11 mouse cellular contexts compared by ENCODE assay signal in genomic region chr2:155436445-155436844, GRCm38 (mm10). TPM values are rescaled to one million over a fixed set of nuclear protein-coding genes. Genes with fewer than 3 reads are reported as not detected.
DNase-seq lines count a peak whose midpoint lies in the region; ATAC-seq and TF ChIP-seq lines count a peak whose summit lies in the region.
"Had no signal": no experiment of that assay in that cellular context is flagged by ENCODE, and none has a peak within 500 bp of the region (broad histone marks: within the 10 kb centered on the region; RNA-seq: fewer than 3 reads in every experiment).

No protein-coding gene starts in this region.

- no peak for ATAC-seq in forebrain, postnatal 0 days
- no peak for ATAC-seq in midbrain, embryonic 11.5 days (ENCODE audit: low FRiP score)
- no peak for ATAC-seq in forebrain, embryonic 12.5 days (ENCODE audit: low FRiP score)

- DNase-seq in forebrain, postnatal 0 days, result peak; percentile 4
- DNase-seq in forebrain, embryonic 10.5 days (ENCODE audit: extremely low spot score, low spot score), result no peak
- peak; percentile 78 for DNase-seq in midbrain, embryonic 11.5 days (ENCODE audit: low spot score, missing footprints)
- no peak for DNase-seq in midbrain, embryonic 10.5 days (ENCODE audit: low spot score)
- peak; percentile 17 for DNase-seq in embryo, embryonic 10.5 days (ENCODE audit: low spot score)
- peak; percentile 68 for DNase-seq in splenic B cell, adult 2 months (ENCODE audit: low read depth, low spot score)
- DNase-seq in left cerebral cortex, postnatal 36 days (ENCODE audit: low spot score in 2 of 2), result no peak
- DNase-seq: cerebellum, adult 9-11 months; liver, embryonic 13.5 days had no signal

- intact Hi-C loops in left cerebral cortex, postnatal 36 days (cut with DNase I), result no loop called here

- H3K4me3 ChIP-seq in forebrain, postnatal 0 days (ENCODE audit: low read depth, low read length), result no peak overlapping the region
- no peak overlapping the region for H3K4me3 ChIP-seq in forebrain, embryonic 10.5 days
- no peak overlapping the region for H3K4me3 ChIP-seq in midbrain, embryonic 11.5 days (ENCODE audit: low read depth, low read length)
- H3K4me3 ChIP-seq in midbrain, embryonic 10.5 days, result no peak overlapping the region
- no peak overlapping the region for H3K4me3 ChIP-seq in forebrain, embryonic 12.5 days (replicated peaks)
- H3K4me3 ChIP-seq: liver, embryonic 13.5 days; neural tube, embryonic 12.5 days had no signal

- no peak overlapping the region for H3K27ac ChIP-seq in forebrain, postnatal 0 days (ENCODE audit: low read depth, low read length)
- H3K27ac ChIP-seq in forebrain, embryonic 10.5 days, result no peak overlapping the region
- no peak overlapping the region for H3K27ac ChIP-seq in midbrain, embryonic 11.5 days (ENCODE audit: low read depth, low read length)
- no peak overlapping the region for H3K27ac ChIP-seq in midbrain, embryonic 10.5 days (replicated peaks)
- no peak overlapping the region for H3K27ac ChIP-seq in forebrain, embryonic 12.5 days
- H3K27ac ChIP-seq: liver, embryonic 13.5 days; neural tube, embryonic 12.5 days had no signal

- no peaks in the 10 kb centered on the region for H3K9me3 ChIP-seq in forebrain, postnatal 0 days (ENCODE audit: low read length)
- no peaks in the 10 kb centered on the region for H3K9me3 ChIP-seq in forebrain, embryonic 10.5 days
- no peaks in the 10 kb centered on the region for H3K9me3 ChIP-seq in midbrain, embryonic 11.5 days (ENCODE audit: control insufficient read depth, low read length)
- H3K9me3 ChIP-seq in midbrain, embryonic 10.5 days (replicated peaks), result no peaks in the 10 kb centered on the region
- no peaks in the 10 kb centered on the region for H3K9me3 ChIP-seq in forebrain, embryonic 12.5 days
- H3K9me3 ChIP-seq: liver, embryonic 13.5 days; neural tube, embryonic 12.5 days had no signal

- no peaks in the 10 kb centered on the region for H3K27me3 ChIP-seq in forebrain, postnatal 0 days (ENCODE audit: insufficient read depth, low read length)
- no peaks in the 10 kb centered on the region for H3K27me3 ChIP-seq in forebrain, embryonic 10.5 days (ENCODE audit: poor library complexity, severe bottlenecking)
- no peaks in the 10 kb centered on the region for H3K27me3 ChIP-seq in midbrain, embryonic 11.5 days (ENCODE audit: control insufficient read depth, insufficient read depth, low read length)
- no peaks in the 10 kb centered on the region for H3K27me3 ChIP-seq in midbrain, embryonic 10.5 days (ENCODE audit: low read depth, poor library complexity, severe bottlenecking)
- no peaks in the 10 kb centered on the region for H3K27me3 ChIP-seq in splenic B cell, adult 2 months (ENCODE audit: control insufficient read depth, insufficient read depth, low read length, poor library complexity, severe bottlenecking)
- H3K27me3 ChIP-seq in forebrain, embryonic 12.5 days, result no peaks in the 10 kb centered on the region
- H3K27me3 ChIP-seq: liver, embryonic 13.5 days; neural tube, embryonic 12.5 days had no signal

- no peak overlapping the region for H3K4me2 ChIP-seq in forebrain, postnatal 0 days (ENCODE audit: low read depth)
- H3K4me2 ChIP-seq in midbrain, embryonic 11.5 days, result no peak overlapping the region
- H3K4me2 ChIP-seq in forebrain, embryonic 12.5 days, result no peak overlapping the region
- H3K4me2 ChIP-seq: liver, embryonic 13.5 days; neural tube, embryonic 12.5 days had no signal

- TF ChIP-seq CTCF in forebrain, postnatal 0 days (IDR thresholded peaks at IDR 0.05; ENCODE audit: low read depth), result peak; percentile 55

- no peak overlapping the region for H3K9ac ChIP-seq in forebrain, postnatal 0 days
- H3K9ac ChIP-seq in midbrain, embryonic 11.5 days (ENCODE audit: low read length), result no peak overlapping the region
- H3K9ac ChIP-seq in forebrain, embryonic 12.5 days, result no peak overlapping the region
- H3K9ac ChIP-seq: liver, embryonic 13.5 days; neural tube, embryonic 12.5 days had no signal

- H3K4me1 ChIP-seq in forebrain, postnatal 0 days (ENCODE audit: insufficient read depth), result no peaks in the 10 kb centered on the region
- no peaks in the 10 kb centered on the region for H3K4me1 ChIP-seq in forebrain, embryonic 10.5 days
- no peaks in the 10 kb centered on the region for H3K4me1 ChIP-seq in midbrain, embryonic 11.5 days (ENCODE audit: control insufficient read depth, insufficient read depth, low read length)
- no peaks in the 10 kb centered on the region for H3K4me1 ChIP-seq in midbrain, embryonic 10.5 days
- H3K4me1 ChIP-seq in forebrain, embryonic 12.5 days, result no peaks in the 10 kb centered on the region
- H3K4me1 ChIP-seq: liver, embryonic 13.5 days; neural tube, embryonic 12.5 days had no signal

- peaks cover 23% of the 10 kb centered on the region for H3K36me3 ChIP-seq in forebrain, postnatal 0 days (ENCODE audit: insufficient read depth)
- H3K36me3 ChIP-seq in forebrain, embryonic 10.5 days (replicated peaks), result peaks cover 67% of the 10 kb centered on the region
- H3K36me3 ChIP-seq in midbrain, embryonic 11.5 days (ENCODE audit: control insufficient read depth, insufficient read depth, low read length), result peaks cover 11% of the 10 kb centered on the region
- peaks cover 64% of the 10 kb centered on the region for H3K36me3 ChIP-seq in midbrain, embryonic 10.5 days
- peaks cover 4% of the 10 kb centered on the region for H3K36me3 ChIP-seq in splenic B cell, adult 2 months (ENCODE audit: control insufficient read depth, insufficient read depth, low read length, poor library complexity, severe bottlenecking)
- peaks cover 38% of the 10 kb centered on the region for H3K36me3 ChIP-seq in forebrain, embryonic 12.5 days (replicated peaks)

RNA-seq across cellular contexts. Expression of gene Ncoa6, which starts 37.2 kb away (rescaled TPM):
- total RNA-seq in forebrain, postnatal 0 days (2014; rRNA removed), result 32.4 and 45.8 TPM in 2 replicates
- 23.5 and 26.8 TPM in 2 replicates for polyA plus RNA-seq in forebrain, postnatal 0 days (2015; fragmentation: Nextera tagmentation; extraction: Ambion mirVana)
- 22.9 and 23.7 TPM in 2 replicates for polyA plus RNA-seq in forebrain, embryonic 10.5 days (2016; fragmentation: Nextera tagmentation; extraction: Ambion mirVana)
- polyA plus RNA-seq in midbrain, embryonic 11.5 days (2014; fragmentation: Nextera tagmentation; extraction: Ambion mirVana), result 33.5 and 33.6 TPM in 2 replicates
- polyA plus RNA-seq in midbrain, embryonic 10.5 days (2016; fragmentation: Nextera tagmentation; extraction: Ambion mirVana), result 20.8 and 22.3 TPM in 2 replicates
- 10 to 100 TPM; 60.7 to 71.5 TPM for total RNA-seq in left cerebral cortex, postnatal 36 days (2021)
- 37.8 and 38.3 TPM in 2 replicates for polyA plus RNA-seq in forebrain, embryonic 12.5 days (2016; fragmentation: Nextera tagmentation; extraction: Ambion mirVana)

RNA-seq across cellular contexts. Expression of gene Trp53inp2, which starts 55.6 kb away (rescaled TPM):
- total RNA-seq in forebrain, postnatal 0 days (2014; rRNA removed), result 76.0 and 100.0 TPM in 2 replicates
- 58.6 and 60.2 TPM in 2 replicates for polyA plus RNA-seq in forebrain, postnatal 0 days (2015; fragmentation: Nextera tagmentation; extraction: Ambion mirVana)
- 28.9 and 33.7 TPM in 2 replicates for polyA plus RNA-seq in forebrain, embryonic 10.5 days (2016; fragmentation: Nextera tagmentation; extraction: Ambion mirVana)
- polyA plus RNA-seq in midbrain, embryonic 11.5 days (2014; fragmentation: Nextera tagmentation; extraction: Ambion mirVana), result 63.4 and 63.9 TPM in 2 replicates
- 43.6 and 75.1 TPM in 2 replicates for polyA plus RNA-seq in midbrain, embryonic 10.5 days (2016; fragmentation: Nextera tagmentation; extraction: Ambion mirVana)
- total RNA-seq in left cerebral cortex, postnatal 36 days (2021), result 100 to 1,000 TPM; 147 to 173 TPM
- polyA plus RNA-seq in forebrain, embryonic 12.5 days (2016; fragmentation: Nextera tagmentation; extraction: Ambion mirVana), result 79.5 and 95.0 TPM in 2 replicates

Comparison
In these comparisons a context has a peak if more than half of its experiments do, and no peak if none do; other contexts are left out.
1. DNase-seq: peak in forebrain, postnatal 0 days (single experiment), midbrain, embryonic 11.5 days (single experiment), embryo, embryonic 10.5 days (single experiment) and splenic B cell, adult 2 months (single experiment); none in forebrain, embryonic 10.5 days (single experiment), midbrain, embryonic 10.5 days (single experiment) and left cerebral cortex, postnatal 36 days (0 of 2).